Mouse (Mus musculus) adrenal gland, adult 18-20 months (tissue): Measurements from ENCODE around the gene G0s2. TPM values are rescaled to one million over a fixed set of nuclear protein-coding genes. Genes with fewer than 3 reads are reported as not detected.

Experiments used
- DNase-seq, 2 experiments: peaks; one replicate each; pipeline ENCODE4 v3.0.0; 2021 to 2022; ENCODE audit warnings: low spot score in 2 of 2
- long read RNA-seq, 2 experiments: library from polyadenylated mRNA; stranded (forward); transcript quantifications; one replicate each; pipeline ENCODE4 v2.0.0; 2021
- total RNA-seq, 2 experiments: library from RNA; stranded (reverse); gene quantifications; 1 replicate in 1 of 2; 2 replicates in 1 of 2; pipeline ENCODE4 v1.2.3; 2021

Gene G0s2
- total RNA-seq: 100 to 1,000 TPM; 129 to 206 TPM
- long read RNA-seq, experiment 1, transcript G0s2-201 (2 exons, 871 nt): major isoform, 65 of 66 reads
- long read RNA-seq, experiment 1, partial matches to known transcripts: 1 of 66 reads
- long read RNA-seq, experiment 1, other reads (novel, unspliced or antisense): 0 of 66 reads
- long read RNA-seq, experiment 2, transcript G0s2-201 (2 exons, 871 nt): major isoform, 339 of 346 reads
- long read RNA-seq, experiment 2, partial matches to known transcripts: 0 of 346 reads
- long read RNA-seq, experiment 2, other reads (novel, unspliced or antisense): 7 of 346 reads

- DNase-seq: peak; percentile 73 to 74
Measured at GRCm38 (mm10) chr1:193272916-193273601, at the start of gene G0s2. G0s2 (minus strand) TSS chr1:193273217.

- no peak for DNase-seq
Measured at GRCm38 (mm10) chr1:193320398-193320797, 47.4 kb upstream of the G0s2 start.

GRCm38 (mm10) chr1:193319721-193320120, 46.7 kb upstream of the G0s2 start:
- DNase-seq: no peak

GRCm38 (mm10) chr1:193317159-193317559, 44.1 kb upstream of the G0s2 start:
- DNase-seq: no peak

- no peak for DNase-seq
Measured at GRCm38 (mm10) chr1:193316358-193316750, 43.3 kb upstream of the G0s2 start.

GRCm38 (mm10) chr1:193315705-193316357, 42.8 kb upstream of the G0s2 start:
- peak in 1 of 2 experiments; percentile 57 for DNase-seq

GRCm38 (mm10) chr1:193311596-193311995, 38.6 kb upstream of the G0s2 start:
- DNase-seq: no peak

GRCm38 (mm10) chr1:193310519-193311085, 37.6 kb upstream of the G0s2 start:
- no peak for DNase-seq

GRCm38 (mm10) chr1:193309785-193310518, 36.9 kb upstream of the G0s2 start:
- DNase-seq: no peak

- DNase-seq: no peak
Measured at GRCm38 (mm10) chr1:193306832-193307231, 33.8 kb upstream of the G0s2 start.

GRCm38 (mm10) chr1:193305386-193305785, 32.4 kb upstream of the G0s2 start:
- no peak for DNase-seq

GRCm38 (mm10) chr1:193303096-193303495, 30.1 kb upstream of the G0s2 start:
- no peak for DNase-seq

- no peak for DNase-seq
Measured at GRCm38 (mm10) chr1:193302093-193302405, 29.0 kb upstream of the G0s2 start.

GRCm38 (mm10) chr1:193301216-193302092, 28.4 kb upstream of the G0s2 start:
- no peak for DNase-seq

- no peak for DNase-seq
Measured at GRCm38 (mm10) chr1:193299995-193300394, 27.0 kb upstream of the G0s2 start.

- no peak for DNase-seq
Measured at GRCm38 (mm10) chr1:193298141-193298765, 25.2 kb upstream of the G0s2 start.

- DNase-seq: no peak
Measured at GRCm38 (mm10) chr1:193295920-193296319, 22.9 kb upstream of the G0s2 start.

GRCm38 (mm10) chr1:193293926-193294325, 20.9 kb upstream of the G0s2 start:
- no peak for DNase-seq

GRCm38 (mm10) chr1:193293039-193293438, 20.0 kb upstream of the G0s2 start:
- DNase-seq: no peak

GRCm38 (mm10) chr1:193290686-193291085, 17.7 kb upstream of the G0s2 start:
- DNase-seq: no peak
